Mouse (Mus musculus) embryonic fibroblast, embryonic 13.5 days (primary cell): ENCODE measurements around the gene Srp72. TPM values are rescaled to one million over a fixed set of nuclear protein-coding genes. Genes with fewer than 3 reads are reported as not detected.

Experiments used
- H3K27ac ChIP-seq: 2 replicates; pipeline ENCODE4 v1.5.1; 2012; ENCODE audit warnings: low read length, control low read depth, inconsistent platforms; ENCODE audit not compliant: insufficient read depth
- H3K4me1 ChIP-seq: 2 replicates; pipeline ENCODE4 v1.6.1; 2011; ENCODE audit warnings: low read length; ENCODE audit not compliant: control insufficient read depth, insufficient read depth
- H3K4me3 ChIP-seq: 2 replicates; pipeline ENCODE4 v1.5.1; 2011; ENCODE audit warnings: mild to moderate bottlenecking, control low read depth, low read length; ENCODE audit not compliant: insufficient read depth
- CTCF ChIP-seq: IDR thresholded peaks from 2 replicates; pipeline ENCODE4 v1.5.1; 2011; ENCODE audit warnings: mild to moderate bottlenecking, control low read depth, low read length, moderate library complexity, borderline replicate concordance; ENCODE audit not compliant: insufficient read depth
- POLR2A ChIP-seq: IDR thresholded peaks from 2 replicates; pipeline ENCODE4 v1.6.1; 2011; ENCODE audit warnings: low read depth, mild to moderate bottlenecking, control low read depth, low read length, moderate library complexity
- polyA plus RNA-seq: library from polyadenylated mRNA; stranded (reverse); fragments of >200 nt; gene quantifications from 2 replicates; pipeline ENCODE4 v1.2.4, GENCODE M21; 2011; ENCODE audit warnings: low read depth; ENCODE audit not compliant: missing spikeins, insufficient read length

Gene Srp72
- polyA plus RNA-seq, 1 experiment, result 192 TPM

GRCm38 (mm10) chr5:77038451-77038850 lies 64.0 kb downstream of the Srp72 start:
- H3K4me3 ChIP-seq, result no peak overlapping the region
- H3K4me1 ChIP-seq, result no peaks in the 10 kb centered on the region
- TF ChIP-seq CTCF, result no peak
- TF ChIP-seq POLR2A, result no peak

GRCm38 (mm10) chr5:77039391-77039790 lies 64.9 kb downstream of the Srp72 start:
- no peaks in the 10 kb centered on the region for H3K4me1 ChIP-seq
- TF ChIP-seq POLR2A (no peak), CTCF (no peak)
- no peak overlapping the region for H3K27ac ChIP-seq
- no peak overlapping the region for H3K4me3 ChIP-seq

More at GRCm38 (mm10) chr5:77038451-77038850, 64.0 kb downstream of the Srp72 start:
- H3K27ac ChIP-seq, result no peak overlapping the region

- TF ChIP-seq POLR2A (no peak), CTCF (no peak)
- Histone ChIP-seq H3K27ac (no peak overlapping the region), H3K4me3 (no peak overlapping the region), H3K4me1 (no peaks in the 10 kb centered on the region)
These were observed 69.9 kb downstream of the Srp72 start for GRCm38 (mm10) chr5:77044362-77044761.

Other genes starting within 250 kb of the Srp72 start
- 18.0 and 20.2 TPM in 2 replicates for gene Aasdh, start 69.2 kb upstream of the Srp72 start, polyA plus RNA-seq
- gene Paics, start 23.4 kb upstream of the Srp72 start, polyA plus RNA-seq, result 162 and 173 TPM in 2 replicates
- gene Ppat, start 23.1 kb upstream of the Srp72 start, polyA plus RNA-seq, result 17.0 and 20.2 TPM in 2 replicates
- not detected in 2 replicates for gene Arl9, start 29.4 kb downstream of the Srp72 start, polyA plus RNA-seq
- not detected in 2 replicates for gene Thegl, start 41.3 kb downstream of the Srp72 start, polyA plus RNA-seq
- 3.4 and 6.3 TPM in 2 replicates for gene Hopx, start 140.4 kb downstream of the Srp72 start, polyA plus RNA-seq
- gene Spink2, start 236.8 kb downstream of the Srp72 start, polyA plus RNA-seq, result 1.8 and 2.2 TPM in 2 replicates